Mouse (Mus musculus) layer of hippocampus, adult 2 months (tissue): Measurements from ENCODE around the gene Nck1. TPM values are rescaled to one million over a fixed set of nuclear protein-coding genes. Genes with fewer than 3 reads are reported as not detected.

Source experiments
- DNase-seq, 2 experiments: peaks; one replicate each; pipeline ENCODE4 v3.0.0; 2022; ENCODE audit warnings: low spot score in 2 of 2
- H3K27ac ChIP-seq: fragments of 200-600 bp; 2 replicates; pipeline ENCODE4 v1.8.1; 2022
- H3K4me3 ChIP-seq: fragments of 200-600 bp; 2 replicates; pipeline ENCODE4 v1.8.1; 2022; ENCODE audit warnings: mild to moderate bottlenecking
- CTCF ChIP-seq: fragments of 200-600 bp; conservative IDR thresholded peaks from 2 replicates; pipeline ENCODE4 v1.8.1; 2022; ENCODE audit warnings: antibody characterized with exemption, mild to moderate bottlenecking, moderate library complexity
- long read RNA-seq, 2 experiments: library from polyadenylated mRNA; stranded (forward); transcript quantifications; one replicate each; pipeline ENCODE4 v2.0.0; 2021; ENCODE audit warnings: borderline mapping rate in 2 of 2
- total RNA-seq, 2 experiments: library from RNA; stranded (reverse); gene quantifications; 2 replicates each; pipeline ENCODE4 v1.2.3; 2021

Nck1 gene
- 10 to 100 TPM; 32.5 to 35.2 TPM for total RNA-seq
- long read RNA-seq, experiment 1, full-length matches to known transcripts = 5 of 5 reads
- long read RNA-seq, experiment 1, partial matches to known transcripts = 0 of 5 reads
- long read RNA-seq, experiment 1, other reads (novel, unspliced or antisense) = 0 of 5 reads
- long read RNA-seq, experiment 2, full-length matches to known transcripts = 14 of 16 reads
- long read RNA-seq, experiment 2, partial matches to known transcripts = 0 of 16 reads
- long read RNA-seq, experiment 2, other reads (novel, unspliced or antisense) = 2 of 16 reads

- Histone ChIP-seq H3K27ac (peak within 1 kb of the TSS; percentile 99), H3K4me3 (peak within 1 kb of the TSS; percentile 99)
- peak; percentile 99 for DNase-seq
- peak; percentile 85 for TF ChIP-seq CTCF
Measured at GRCm38 (mm10) chr9:100545715-100546593, at the start of gene Nck1. Nck1 (minus strand) TSS chr9:100546134.

GRCm38 (mm10) chr9:100590462-100590861, 44.5 kb upstream of the Nck1 start:
- Histone ChIP-seq H3K4me3 (no peak overlapping the region), H3K27ac (no peak overlapping the region)
- DNase-seq = no peak
- TF ChIP-seq CTCF = no peak

- no peak for TF ChIP-seq CTCF
- Histone ChIP-seq H3K4me3 (no peak overlapping the region), H3K27ac (no peak overlapping the region)
- no peak for DNase-seq
Measured at GRCm38 (mm10) chr9:100584031-100584430, 38.1 kb upstream of the Nck1 start.

- no peak for DNase-seq
- H3K4me3 ChIP-seq = no peak overlapping the region
- TF ChIP-seq CTCF = no peak
- no peak overlapping the region for H3K27ac ChIP-seq
Measured at GRCm38 (mm10) chr9:100582883-100583575, 37.1 kb upstream of the Nck1 start.

- Histone ChIP-seq H3K4me3 (no peak overlapping the region), H3K27ac (no peak overlapping the region)
- DNase-seq = no peak
- no peak for TF ChIP-seq CTCF
Measured at GRCm38 (mm10) chr9:100581543-100582492, 35.9 kb upstream of the Nck1 start.

GRCm38 (mm10) chr9:100580196-100580740, 34.3 kb upstream of the Nck1 start:
- Histone ChIP-seq H3K27ac (no peak overlapping the region), H3K4me3 (no peak overlapping the region)
- no peak for TF ChIP-seq CTCF
- no peak for DNase-seq

GRCm38 (mm10) chr9:100573942-100574341, 28.0 kb upstream of the Nck1 start:
- no peak for DNase-seq
- no peak for TF ChIP-seq CTCF
- Histone ChIP-seq H3K27ac (no peak overlapping the region), H3K4me3 (no peak overlapping the region)

- no peak for TF ChIP-seq CTCF
- Histone ChIP-seq H3K27ac (no peak overlapping the region), H3K4me3 (no peak overlapping the region)
- DNase-seq = no peak
Measured at GRCm38 (mm10) chr9:100573300-100573699, 27.4 kb upstream of the Nck1 start.

GRCm38 (mm10) chr9:100571511-100571910, 25.6 kb upstream of the Nck1 start:
- no peak for DNase-seq
- no peak overlapping the region; the same call in 1 of the 2 replicates for H3K4me3 ChIP-seq
- peak overlapping the region; percentile 86; the same call in 1 of the 2 replicates for H3K27ac ChIP-seq
- TF ChIP-seq CTCF = no peak

- TF ChIP-seq CTCF = peak; percentile 45
- peak within 1 kb of the TSS; percentile 91 for H3K4me3 ChIP-seq
- peak within 1 kb of the TSS; percentile 86 for H3K27ac ChIP-seq
- peak in 1 of 2 experiments; percentile 34 for DNase-seq
Measured at GRCm38 (mm10) chr9:100570626-100571233, 24.8 kb upstream of the Nck1 start, which contains the start of gene Slc35g2. Slc35g2 (minus strand) TSS chr9:100571090.
